Mouse (Mus musculus) heart, postnatal 0 days (tissue): ENCODE results near the gene Wnt3. TPM values are rescaled to one million over a fixed set of nuclear protein-coding genes. Genes with fewer than 3 reads are reported as not detected.

Experiments
- ATAC-seq: fragments of 200-750 bp; cut with Nextera tagmentation; 2 replicates; pipeline ENCODE4 v1.8.0; 2017; ENCODE audit warnings: low read depth, moderate number of reproducible peaks, moderate library complexity; ENCODE audit not compliant: insufficient read depth
- DNase-seq: peaks from one replicate; pipeline ENCODE4 v3.0.0-alpha.2; 2016; ENCODE audit warnings: low spot score
- H3K27ac ChIP-seq: fragments of 300-500 bp; sonication (generic); 2 replicates; pipeline ENCODE4 v1.5.1; 2014; ENCODE audit warnings: low read depth, mild to moderate bottlenecking
- H3K27me3 ChIP-seq: fragments of 300-500 bp; sonication (generic); 2 replicates; pipeline ENCODE4 v1.6.1; 2014; ENCODE audit warnings: low read length, mixed read lengths; ENCODE audit not compliant: control insufficient read depth, insufficient read depth
- H3K36me3 ChIP-seq: fragments of 300-500 bp; sonication (generic); replicated peaks from 2 replicates; pipeline ENCODE4 v1.6.1; 2014; ENCODE audit warnings: low read length, mixed read lengths; ENCODE audit not compliant: control insufficient read depth, insufficient read depth
- H3K4me1 ChIP-seq: fragments of 300-500 bp; sonication (generic); 2 replicates; pipeline ENCODE4 v1.6.1; 2014; ENCODE audit warnings: antibody characterized with exemption; ENCODE audit not compliant: control insufficient read depth, insufficient read depth
- H3K4me2 ChIP-seq: fragments of 300-500 bp; sonication (generic); 2 replicates; pipeline ENCODE4 v1.6.1; 2014; ENCODE audit warnings: low read depth, mild to moderate bottlenecking, low read length, moderate library complexity
- H3K4me3 ChIP-seq: fragments of 300-500 bp; sonication (generic); 2 replicates; pipeline ENCODE4 v1.5.1; 2014; ENCODE audit warnings: low read depth, low read length
- H3K9ac ChIP-seq: fragments of 300-500 bp; sonication (generic); replicated peaks from 2 replicates; pipeline ENCODE4 v1.6.1; 2014; ENCODE audit warnings: low read depth, low read length, mixed read lengths
- H3K9me3 ChIP-seq: fragments of 300-500 bp; sonication (generic); replicated peaks from 2 replicates; pipeline ENCODE4 v1.6.1; 2016; ENCODE audit warnings: low read length; ENCODE audit not compliant: control insufficient read depth
- CTCF ChIP-seq: IDR thresholded peaks from 2 replicates; pipeline ENCODE4 v1.5.1; 2016; ENCODE audit warnings: antibody characterized with exemption, control low read depth, low read depth
- EP300 ChIP-seq: IDR thresholded peaks from 2 replicates; pipeline ENCODE4 v1.6.1; 2016; ENCODE audit warnings: antibody characterized with exemption, low read depth
- WGBS: fragments of 180-500 bp; shearing (Covaris S2); extraction: QIAGEN DNeasy Blood & Tissue Kit; methylation state at CpG from one replicate; pipeline ENCODE4 v1.1.7; 2014; 5-methylcytosine and 5-hydroxymethylcytosine counted together
- polyA plus RNA-seq: library from polyadenylated mRNA; unstranded; fragments of >200 nt; fragmentation: Nextera tagmentation; extraction: Ambion mirVana; gene quantifications from 2 replicates; pipeline ENCODE4 v1.2.1, GENCODE M21; 2015
- total RNA-seq: library from RNA; depleted of rRNA; stranded (reverse); fragments of >200 nt; gene quantifications from 2 replicates; pipeline ENCODE4 v1.2.3, GENCODE M21; 2014; ENCODE audit warnings: low replicate concordance

The Wnt3 gene
- total and polyA plus RNA-seq, 2 experiments from 2014 or later = not detected

DNA sequence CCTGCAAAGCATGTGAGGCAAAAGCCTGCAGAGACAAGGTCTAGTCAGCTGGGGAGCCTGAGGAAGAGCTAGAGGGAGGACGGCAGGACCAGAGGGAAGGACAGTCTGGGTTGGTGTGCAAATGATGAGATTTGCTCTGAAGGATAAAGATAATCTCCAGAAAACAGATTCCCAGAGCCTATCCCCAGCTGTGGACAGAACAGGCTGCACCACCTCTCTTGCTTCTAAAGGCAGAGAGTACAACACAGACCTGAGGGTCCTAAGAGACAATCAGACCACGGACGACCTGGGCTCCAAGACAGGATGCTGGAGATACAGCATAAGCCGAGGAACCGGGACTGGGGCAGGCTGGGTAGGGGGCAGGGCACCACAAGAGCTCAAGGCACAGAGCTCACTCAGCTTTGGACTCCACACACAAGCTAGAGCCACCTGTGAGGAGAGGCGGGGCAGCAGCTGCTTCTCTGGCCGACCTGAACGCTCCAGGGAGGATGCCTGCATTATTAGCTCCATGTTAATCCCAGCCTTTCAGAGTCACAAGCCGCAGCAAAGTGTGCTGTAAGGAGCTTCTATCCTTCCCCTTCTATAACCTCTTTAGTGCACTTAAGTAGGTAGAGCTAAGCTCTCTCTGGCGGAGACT lies 79.5 kb downstream of the Wnt3 start:
- Histone ChIP-seq H3K27ac (no peak overlapping the region), H3K9me3 (no peaks in the 10 kb centered on the region), H3K36me3 (peaks cover 23% of the 10 kb centered on the region), H3K4me3 (no peak overlapping the region), H3K9ac (no peak overlapping the region), H3K4me2 (no peak overlapping the region), H3K4me1 (no peaks in the 10 kb centered on the region), H3K27me3 (no peaks in the 10 kb centered on the region)
- no peak for DNase-seq
- WGBS = 65% methylated on average over 10 of the region's 10 CpGs
- ATAC-seq = no peak
- TF ChIP-seq CTCF (no peak), EP300 (no peak)

DNA sequence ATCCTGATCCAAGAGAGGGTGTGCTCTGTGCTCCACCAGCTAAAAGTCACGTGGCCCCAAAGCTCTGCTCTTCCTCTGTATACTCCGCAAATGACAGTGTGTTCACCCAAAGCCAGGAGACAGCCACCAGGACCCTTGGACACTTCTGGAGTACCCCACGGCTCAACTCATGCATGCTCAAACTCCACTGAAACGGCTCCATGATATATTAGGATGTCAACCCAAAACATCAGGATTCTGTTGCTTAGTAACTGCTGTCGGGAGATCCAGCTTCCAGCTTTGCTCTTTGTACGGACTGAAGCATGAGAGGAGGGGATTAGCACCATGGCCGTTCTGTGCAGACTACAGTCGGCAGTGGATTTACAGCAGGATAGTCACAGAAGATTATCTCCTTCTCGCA lies 80.3 kb downstream of the Wnt3 start:
- no peaks in the 10 kb centered on the region for H3K9me3 ChIP-seq
- no peak overlapping the region for H3K4me2 ChIP-seq
- DNase-seq (no peak), ATAC-seq (no peak)
- peaks cover 25% of the 10 kb centered on the region for H3K36me3 ChIP-seq
- no peaks in the 10 kb centered on the region for H3K4me1 ChIP-seq
- WGBS = 80% methylated on average over 9 of the region's 9 CpGs
- H3K9ac ChIP-seq = no peak overlapping the region
- H3K27ac ChIP-seq = no peak overlapping the region
- no peaks in the 10 kb centered on the region for H3K27me3 ChIP-seq
- TF ChIP-seq CTCF (no peak), EP300 (no peak)
- no peak overlapping the region for H3K4me3 ChIP-seq

DNA sequence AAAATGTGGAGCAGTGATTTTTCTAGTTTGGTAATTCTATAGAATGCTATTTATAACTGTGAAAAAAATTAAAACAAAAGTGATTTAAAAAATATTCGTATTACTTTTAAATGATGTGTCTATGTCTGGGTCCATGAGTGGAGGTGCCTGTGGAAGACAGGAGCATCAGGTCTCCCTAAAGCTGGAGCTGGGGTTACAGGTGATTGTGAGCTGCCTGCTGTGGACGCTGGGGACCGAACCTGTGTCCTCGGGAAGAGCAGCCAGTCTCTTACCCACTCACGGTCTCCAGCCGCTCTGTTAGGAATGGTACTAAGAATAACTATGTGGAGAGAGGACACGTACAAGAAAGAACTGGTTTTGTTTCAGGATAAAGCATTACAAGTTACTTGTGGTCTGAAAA lies 82.7 kb downstream of the Wnt3 start:
- peaks cover 36% of the 10 kb centered on the region for H3K36me3 ChIP-seq
- H3K4me1 ChIP-seq = no peaks in the 10 kb centered on the region
- no peak for ATAC-seq
- no peak overlapping the region for H3K27ac ChIP-seq
- WGBS = 88% methylated on average over 7 of the region's 7 CpGs
- H3K27me3 ChIP-seq = no peaks in the 10 kb centered on the region
- no peak for DNase-seq
- H3K4me3 ChIP-seq = no peak overlapping the region
- no peak overlapping the region for H3K4me2 ChIP-seq
- H3K9me3 ChIP-seq = no peaks in the 10 kb centered on the region
- TF ChIP-seq CTCF = no peak
- TF ChIP-seq EP300 = no peak
- no peak overlapping the region for H3K9ac ChIP-seq

DNA sequence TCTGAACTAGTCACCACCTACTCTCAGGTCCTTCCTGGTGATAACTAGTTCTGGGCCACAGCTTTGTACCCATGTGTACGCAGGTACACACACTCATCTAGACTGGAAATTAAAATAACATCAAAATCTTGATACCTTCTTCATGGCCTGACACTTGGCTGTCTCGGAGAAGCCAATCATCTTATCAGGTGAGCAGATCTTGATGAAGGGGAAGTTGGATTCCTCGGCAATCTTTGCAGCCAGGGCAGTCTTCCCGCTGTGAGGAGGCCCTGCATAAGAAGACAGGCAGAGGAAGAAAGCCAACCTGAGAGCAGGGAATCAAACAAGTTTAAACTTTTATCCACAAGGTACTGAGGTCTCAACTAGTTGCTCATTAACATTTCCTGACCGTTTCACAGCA lies 84.8 kb downstream of the Wnt3 start:
- ATAC-seq (no peak), DNase-seq (no peak)
- Histone ChIP-seq H3K9me3 (no peaks in the 10 kb centered on the region), H3K27ac (no peak overlapping the region), H3K4me2 (no peak overlapping the region), H3K36me3 (peaks cover 50% of the 10 kb centered on the region), H3K9ac (no peak overlapping the region), H3K4me3 (no peak overlapping the region), H3K27me3 (no peaks in the 10 kb centered on the region), H3K4me1 (no peaks in the 10 kb centered on the region)
- no peak for TF ChIP-seq EP300
- TF ChIP-seq CTCF = no peak
- WGBS = 54% methylated on average over 5 of the region's 5 CpGs

DNA sequence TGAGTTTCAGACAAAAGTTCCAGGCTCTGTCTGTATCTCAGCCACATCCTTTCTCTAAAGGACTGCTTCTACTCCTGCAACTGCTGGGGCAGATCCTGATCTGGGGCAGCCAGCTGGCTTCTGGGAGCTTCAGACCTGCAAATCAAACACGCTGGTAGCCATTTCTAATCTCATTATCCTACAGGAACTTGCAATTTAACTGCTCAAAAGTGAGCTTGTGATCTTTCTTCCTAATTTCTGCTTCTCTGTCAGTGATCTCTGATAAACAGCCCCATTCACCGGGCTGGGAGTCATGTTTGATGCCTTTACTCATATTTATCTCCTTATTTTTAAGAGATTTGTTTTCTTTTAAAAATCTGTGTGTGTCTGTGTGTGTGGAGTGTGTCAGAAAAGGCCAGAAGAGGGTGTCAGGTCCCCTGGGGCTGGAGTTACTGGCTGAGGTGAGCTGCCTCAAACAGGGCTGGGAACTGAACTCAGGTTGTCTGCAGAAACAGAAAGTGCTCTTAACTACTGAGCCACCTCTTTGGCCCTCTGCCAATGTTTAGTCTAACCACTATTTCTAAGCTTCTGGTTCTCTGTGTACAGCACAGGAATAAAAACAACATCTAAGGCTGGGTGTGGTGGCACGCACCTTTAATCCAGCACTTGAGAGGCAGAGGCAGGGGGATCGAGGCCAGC lies 86.1 kb downstream of the Wnt3 start:
- H3K27me3 ChIP-seq = no peaks in the 10 kb centered on the region
- H3K36me3 ChIP-seq = peaks cover 48% of the 10 kb centered on the region
- WGBS = 70% methylated on average over 4 of the region's 4 CpGs
- DNase-seq = no peak
- no peak overlapping the region for H3K9ac ChIP-seq
- no peaks in the 10 kb centered on the region for H3K9me3 ChIP-seq
- H3K4me3 ChIP-seq = no peak overlapping the region
- no peak for TF ChIP-seq EP300
- no peak for TF ChIP-seq CTCF
- ATAC-seq = no peak
- H3K4me2 ChIP-seq = no peak overlapping the region
- no peaks in the 10 kb centered on the region for H3K4me1 ChIP-seq
- H3K27ac ChIP-seq = no peak overlapping the region

DNA sequence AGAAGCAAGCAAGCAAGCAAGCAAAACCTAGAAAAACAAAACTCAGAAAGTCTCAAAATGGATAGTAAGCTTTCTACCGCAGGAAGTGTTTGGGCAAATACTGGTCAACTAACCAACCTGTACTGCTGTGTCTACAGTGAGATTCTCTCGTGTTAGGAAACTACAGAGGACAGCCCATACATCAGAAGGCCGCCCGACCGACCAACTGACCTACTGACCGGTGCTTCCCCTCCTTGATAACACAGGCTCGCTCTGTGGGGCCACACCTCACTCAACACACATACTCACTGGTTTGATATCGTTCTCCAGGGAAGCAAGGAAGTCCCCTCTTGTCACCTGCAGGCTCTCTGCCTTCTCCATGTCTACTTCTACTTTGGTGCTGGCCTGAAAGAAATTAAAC lies 89.0 kb downstream of the Wnt3 start:
- Histone ChIP-seq H3K27me3 (no peaks in the 10 kb centered on the region), H3K36me3 (peaks cover 42% of the 10 kb centered on the region), H3K9me3 (no peaks in the 10 kb centered on the region), H3K9ac (no peak overlapping the region), H3K4me1 (no peaks in the 10 kb centered on the region), H3K4me2 (no peak overlapping the region), H3K4me3 (no peak overlapping the region), H3K27ac (no peak overlapping the region)
- WGBS = 50% methylated on average over 8 of the region's 8 CpGs
- no peak for ATAC-seq
- no peak for DNase-seq
- no peak for TF ChIP-seq CTCF
